Mouse (Mus musculus): ENCODE results near the gene Qser1.

Qser1 gene

GRCm38 (mm10) chr2:104817555-104818330 lies 1.2 kb upstream of the Qser1 start:
- no peak for DNase-seq (ENCODE audit: low spot score)

GRCm38 (mm10) chr2:104816866-104817439 lies 393 bp upstream of the Qser1 start:
- DNase-seq (ENCODE audit: low spot score) = peak; percentile 93

- no peak for DNase-seq (ENCODE audit: low spot score)
Measured at GRCm38 (mm10) chr2:104815561-104816370, 794 bp downstream of the Qser1 start.

GRCm38 (mm10) chr2:104814181-104814951 lies 2.2 kb downstream of the Qser1 start:
- DNase-seq (ENCODE audit: low spot score) = no peak

GRCm38 (mm10) chr2:104805435-104805834 lies 11.1 kb downstream of the Qser1 start:
- no peak for DNase-seq (ENCODE audit: low spot score)

- no peak for DNase-seq (ENCODE audit: low spot score)
Measured at GRCm38 (mm10) chr2:104774763-104775162, 41.8 kb downstream of the Qser1 start.

GRCm38 (mm10) chr2:104768697-104769096 lies 47.9 kb downstream of the Qser1 start:
- DNase-seq (ENCODE audit: low spot score) = no peak

- no peak for DNase-seq (ENCODE audit: low spot score)
Measured at GRCm38 (mm10) chr2:104764018-104764417, 52.5 kb downstream of the Qser1 start.

- no peak for DNase-seq (ENCODE audit: low spot score)
Measured at GRCm38 (mm10) chr2:104763134-104763703, 53.3 kb downstream of the Qser1 start.

- DNase-seq (ENCODE audit: low spot score) = no peak
Measured at GRCm38 (mm10) chr2:104750611-104751010, 65.9 kb downstream of the Qser1 start.

GRCm38 (mm10) chr2:104748652-104749183 lies 67.8 kb downstream of the Qser1 start:
- no peak for DNase-seq (ENCODE audit: low spot score)

- DNase-seq (ENCODE audit: low spot score) = no peak
Measured at GRCm38 (mm10) chr2:104746251-104746650, 70.3 kb downstream of the Qser1 start.

GRCm38 (mm10) chr2:104743971-104744370 lies 72.6 kb downstream of the Qser1 start:
- no peak for DNase-seq (ENCODE audit: low spot score)

GRCm38 (mm10) chr2:104743160-104743559 lies 73.4 kb downstream of the Qser1 start:
- DNase-seq (ENCODE audit: low spot score) = no peak

GRCm38 (mm10) chr2:104742741-104743064 lies 73.9 kb downstream of the Qser1 start, which contains the start of gene Depdc7:
Gene Depdc7 (minus strand): TSS chr2:104742878.
- peak; percentile 92 for DNase-seq (ENCODE audit: low spot score)

- DNase-seq (ENCODE audit: low spot score) = no peak
Measured at GRCm38 (mm10) chr2:104741896-104742740, 74.4 kb downstream of the Qser1 start.

- DNase-seq (ENCODE audit: low spot score) = no peak
Measured at GRCm38 (mm10) chr2:104741015-104741758, 75.4 kb downstream of the Qser1 start.

- DNase-seq (ENCODE audit: low spot score) = no peak
Measured at GRCm38 (mm10) chr2:104740248-104740949, 76.2 kb downstream of the Qser1 start.

- DNase-seq (ENCODE audit: low spot score) = no peak
Measured at GRCm38 (mm10) chr2:104739691-104740090, 76.9 kb downstream of the Qser1 start.
